Mouse (Mus musculus) embryo, embryonic 10.5 days (tissue): ENCODE data around the gene Mgst3.
A peak's percentile ranks its signal among the peaks of the same experiment; 100 is the strongest.
"Not testable (repeated sequence)": the region's sequence is repeated elsewhere in the genome, so short reads cannot be mapped to it uniquely, and the experiment has no call there.

ENCODE experiments used
- DNase-seq: peaks from one replicate; pipeline ENCODE4 v3.0.0-alpha.2; 2015; ENCODE audit warnings: low spot score

Gene Mgst3

GRCm38 (mm10) chr1:167358731-167359130 is 34.9 kb downstream of the Mgst3 start:
- no peak for DNase-seq

GRCm38 (mm10) chr1:167357387-167357786 is 36.3 kb downstream of the Mgst3 start:
- no peak for DNase-seq

- DNase-seq = no peak
Measured at GRCm38 (mm10) chr1:167352403-167352802, 41.2 kb downstream of the Mgst3 start.

- peak; percentile 38 for DNase-seq
Measured at GRCm38 (mm10) chr1:167350597-167351415, 42.8 kb downstream of the Mgst3 start.

- DNase-seq = peak; percentile 93
Measured at GRCm38 (mm10) chr1:167349815-167350596, 43.6 kb downstream of the Mgst3 start, which contains the start of gene Aldh9a1. Gene Aldh9a1, plus strand, starts transcription at chr1:167349991.

GRCm38 (mm10) chr1:167349206-167349605 is 44.4 kb downstream of the Mgst3 start:
- not testable (repeated sequence) for DNase-seq

GRCm38 (mm10) chr1:167345994-167346520 is 47.6 kb downstream of the Mgst3 start:
- DNase-seq = not testable (repeated sequence)

GRCm38 (mm10) chr1:167342831-167343230 is 50.8 kb downstream of the Mgst3 start:
- DNase-seq = no peak

- no peak for DNase-seq
Measured at GRCm38 (mm10) chr1:167340910-167341528, 52.6 kb downstream of the Mgst3 start.

GRCm38 (mm10) chr1:167340111-167340787 is 53.4 kb downstream of the Mgst3 start:
- peak; percentile 34 for DNase-seq

- no peak for DNase-seq
Measured at GRCm38 (mm10) chr1:167339177-167339781, 54.4 kb downstream of the Mgst3 start.

- DNase-seq = peak; percentile 95
Measured at GRCm38 (mm10) chr1:167337463-167338095, 56.1 kb downstream of the Mgst3 start.

- DNase-seq = no peak
Measured at GRCm38 (mm10) chr1:167336398-167336797, 57.2 kb downstream of the Mgst3 start.

- DNase-seq = no peak
Measured at GRCm38 (mm10) chr1:167331106-167331505, 62.5 kb downstream of the Mgst3 start.

- no peak for DNase-seq
Measured at GRCm38 (mm10) chr1:167328776-167329175, 64.9 kb downstream of the Mgst3 start.
